ENCODE assay signal across 25 mouse cellular contexts in genomic region chr10:8035310-8035709, GRCm38 (mm10).
DNase-seq lines count a peak whose midpoint lies in the region; ATAC-seq and TF ChIP-seq lines count a peak whose summit lies in the region.
"Had no signal": no experiment of that assay in that cellular context is flagged by ENCODE, and none has a peak within 500 bp of the region (broad histone marks: within the 10 kb centered on the region; RNA-seq: fewer than 3 reads in every experiment).

No protein-coding gene starts in this region.

- ATAC-seq in forebrain, embryonic 16.5 days: peak; percentile 6; the same call in 1 of the 2 replicates
- ATAC-seq in forebrain, embryonic 13.5 days: no peak
- ATAC-seq in midbrain, embryonic 14.5 days (ENCODE audit: low FRiP score, low TSS enrichment): no peak
- ATAC-seq: activated CD4-positive, CD25-positive, alpha-beta regulatory T cell, adult 4 months; forebrain, embryonic 15.5 days; intestine, embryonic 15.5 days had no signal

- no peak for TF ChIP-seq POLR2A in embryonic fibroblast, embryonic 13.5 days (IDR thresholded peaks at IDR 0.05; ENCODE audit: low read depth, low read length)

- H3K27me3 ChIP-seq in forebrain, embryonic 16.5 days (replicated peaks; ENCODE audit: control insufficient read depth, insufficient read depth, low read length): no peaks in the 10 kb centered on the region
- no peaks in the 10 kb centered on the region for H3K27me3 ChIP-seq in forebrain, embryonic 13.5 days
- H3K27me3 ChIP-seq in midbrain, embryonic 14.5 days (ENCODE audit: control insufficient read depth, insufficient read depth, low read length): no peaks in the 10 kb centered on the region
- H3K27me3 ChIP-seq: embryonic facial prominence, embryonic 15.5 days; forebrain, embryonic 15.5 days; intestine, embryonic 15.5 days; neural tube, embryonic 15.5 days had no signal

- no peak overlapping the region for H3K4me3 ChIP-seq in forebrain, embryonic 16.5 days (replicated peaks; ENCODE audit: low read length)
- H3K4me3 ChIP-seq in forebrain, embryonic 13.5 days: no peak overlapping the region
- no peak overlapping the region for H3K4me3 ChIP-seq in layer of hippocampus, adult 2 months
- no peak overlapping the region for H3K4me3 ChIP-seq in embryonic fibroblast, embryonic 13.5 days (ENCODE audit: insufficient read depth, low read length)
- H3K4me3 ChIP-seq in midbrain, embryonic 14.5 days (replicated peaks; ENCODE audit: low read depth, low read length): no peak overlapping the region
- H3K4me3 ChIP-seq: embryonic facial prominence, embryonic 15.5 days; forebrain, embryonic 15.5 days; gastrocnemius, adult 2 months; heart, adult 2 months; intestine, embryonic 15.5 days; neural tube, embryonic 15.5 days had no signal

- peaks cover 21% of the 10 kb centered on the region for H3K4me1 ChIP-seq in forebrain, embryonic 16.5 days (replicated peaks; ENCODE audit: control insufficient read depth, insufficient read depth, low read length)
- H3K4me1 ChIP-seq in forebrain, embryonic 13.5 days: peaks cover 38% of the 10 kb centered on the region
- H3K4me1 ChIP-seq in embryonic fibroblast, embryonic 13.5 days (ENCODE audit: control insufficient read depth, insufficient read depth, low read length): no peaks in the 10 kb centered on the region
- H3K4me1 ChIP-seq in midbrain, embryonic 14.5 days (ENCODE audit: control insufficient read depth, insufficient read depth, low read length): peaks cover 24% of the 10 kb centered on the region
- H3K4me1 ChIP-seq: intestine, embryonic 15.5 days had no signal

- WGBS in forebrain, embryonic 16.5 days: 18% methylated on average over 1 of the region's 1 CpGs
- WGBS in forebrain, embryonic 13.5 days: 9% methylated on average over 1 of the region's 1 CpGs
- WGBS in midbrain, embryonic 14.5 days: 2% methylated on average over 1 of the region's 1 CpGs

- intact Hi-C loops in gastrocnemius, postnatal 36 days (cut with DNase I): no loop called here

- no peak overlapping the region for H3K27ac ChIP-seq in forebrain, embryonic 16.5 days (ENCODE audit: low read length)
- no peak overlapping the region for H3K27ac ChIP-seq in forebrain, embryonic 13.5 days
- H3K27ac ChIP-seq in layer of hippocampus, adult 2 months: peak overlapping the region; percentile 39; the same call in 1 of the 2 replicates
- peak overlapping the region; percentile 17; the same call in 1 of the 2 replicates for H3K27ac ChIP-seq in embryonic fibroblast, embryonic 13.5 days (ENCODE audit: insufficient read depth, low read length)
- no peak overlapping the region for H3K27ac ChIP-seq in midbrain, embryonic 14.5 days (replicated peaks; ENCODE audit: low read depth, low read length)
- H3K27ac ChIP-seq: embryonic facial prominence, embryonic 15.5 days; gastrocnemius, adult 2 months; heart, adult 2 months; intestine, embryonic 15.5 days; neural tube, embryonic 15.5 days had no signal

- H3K36me3 ChIP-seq in forebrain, embryonic 16.5 days (ENCODE audit: control insufficient read depth, insufficient read depth): no peaks in the 10 kb centered on the region
- no peaks in the 10 kb centered on the region for H3K36me3 ChIP-seq in forebrain, embryonic 13.5 days (ENCODE audit: poor library complexity, severe bottlenecking)
- no peaks in the 10 kb centered on the region for H3K36me3 ChIP-seq in midbrain, embryonic 14.5 days (ENCODE audit: control insufficient read depth, insufficient read depth, low read length)
- H3K36me3 ChIP-seq: embryonic facial prominence, embryonic 15.5 days; forebrain, embryonic 15.5 days; G1E; intestine, embryonic 15.5 days; neural tube, embryonic 15.5 days had no signal

- H3K9ac ChIP-seq in forebrain, embryonic 16.5 days (replicated peaks; ENCODE audit: low read depth, low read length): no peak overlapping the region
- no peak overlapping the region for H3K9ac ChIP-seq in forebrain, embryonic 13.5 days
- no peak overlapping the region for H3K9ac ChIP-seq in midbrain, embryonic 14.5 days (replicated peaks; ENCODE audit: low read length)
- H3K9ac ChIP-seq: embryonic facial prominence, embryonic 15.5 days; forebrain, embryonic 15.5 days; intestine, embryonic 15.5 days; neural tube, embryonic 15.5 days had no signal

- no peak overlapping the region for H3K4me2 ChIP-seq in forebrain, embryonic 16.5 days (ENCODE audit: low read length)
- H3K4me2 ChIP-seq in forebrain, embryonic 13.5 days: no peak overlapping the region
- H3K4me2 ChIP-seq in midbrain, embryonic 14.5 days (ENCODE audit: low read length): no peak overlapping the region
- H3K4me2 ChIP-seq: embryonic facial prominence, embryonic 15.5 days; forebrain, embryonic 15.5 days; intestine, embryonic 15.5 days; neural tube, embryonic 15.5 days had no signal

- no peak for DNase-seq in layer of hippocampus, adult 2 months (ENCODE audit: low spot score in 2 of 2)
- DNase-seq in layer of hippocampus, adult 8-10 months (ENCODE audit: low spot score in 2 of 2): no peak
- DNase-seq in midbrain, embryonic 14.5 days: peak; percentile 39
- DNase-seq in retina, postnatal 1 day: no peak
- DNase-seq in gastrocnemius, postnatal 36 days: no peak
- DNase-seq: adrenal gland, postnatal 10 days; cerebellum, adult 11-12 months; cerebellum, postnatal 14 days; gastrocnemius, adult 2 months; heart, adult 2 months; heart, postnatal 36 days; kidney, adult 9 months; layer of hippocampus, postnatal 36 days; liver; lung, postnatal 10 days; right cerebral cortex, postnatal 14 days had no signal

- TF ChIP-seq CTCF in layer of hippocampus, adult 2 months (conservative IDR thresholded peaks at IDR 0.05): no peak
- no peak for TF ChIP-seq CTCF in embryonic fibroblast, embryonic 13.5 days (IDR thresholded peaks at IDR 0.05; ENCODE audit: borderline replicate concordance, insufficient read depth, low read length)

- H3K9me3 ChIP-seq in forebrain, embryonic 16.5 days (ENCODE audit: control insufficient read depth, low read length): no peaks in the 10 kb centered on the region
- no peaks in the 10 kb centered on the region for H3K9me3 ChIP-seq in forebrain, embryonic 13.5 days (replicated peaks)
- H3K9me3 ChIP-seq in midbrain, embryonic 14.5 days (ENCODE audit: control insufficient read depth, low read length): no peaks in the 10 kb centered on the region
- H3K9me3 ChIP-seq: embryonic facial prominence, embryonic 15.5 days; forebrain, embryonic 15.5 days; G1E; intestine, embryonic 15.5 days; neural tube, embryonic 15.5 days had no signal

Comparison
In these comparisons a context has a peak if more than half of its experiments do, and no peak if none do; other contexts are left out.
1. H3K27ac ChIP-seq: peak in layer of hippocampus, adult 2 months (single experiment) and embryonic fibroblast, embryonic 13.5 days (single experiment); none in forebrain, embryonic 16.5 days (single experiment), forebrain, embryonic 13.5 days (single experiment) and midbrain, embryonic 14.5 days (single experiment).